Mouse (Mus musculus) gastrocnemius, postnatal 14 days (tissue): Measurements from ENCODE around the gene Sphkap. TPM values are rescaled to one million over a fixed set of nuclear protein-coding genes. Genes with fewer than 3 reads are reported as not detected.

Experiments used
- DNase-seq: peaks from one replicate; pipeline ENCODE4 v3.0.0; 2021; ENCODE audit warnings: mixed read lengths
- intact Hi-C: fragments of 180-260 bp; cut with DNase I; formaldehyde crosslinking; loops from one replicate; pipeline ENCODE4 v1.15.1; 2025; ENCODE audit warnings: low total_unique reads
- long read RNA-seq, 2 experiments: library from polyadenylated mRNA; stranded (forward); transcript quantifications; one replicate each; pipeline ENCODE4 v2.0.0; 2021
- total RNA-seq, 2 experiments: library from RNA; stranded (reverse); gene quantifications; 2 replicates each; pipeline ENCODE4 v1.2.3; 2021

Gene Sphkap
- total RNA-seq = under 1 TPM; 0.27 to 0.76 TPM
- long read RNA-seq, experiment 1 = 0 reads
- long read RNA-seq, experiment 2, partial matches to known transcripts = 1 of 1 reads
- long read RNA-seq, experiment 2, other reads (novel, unspliced or antisense) = 0 of 1 reads

DNA sequence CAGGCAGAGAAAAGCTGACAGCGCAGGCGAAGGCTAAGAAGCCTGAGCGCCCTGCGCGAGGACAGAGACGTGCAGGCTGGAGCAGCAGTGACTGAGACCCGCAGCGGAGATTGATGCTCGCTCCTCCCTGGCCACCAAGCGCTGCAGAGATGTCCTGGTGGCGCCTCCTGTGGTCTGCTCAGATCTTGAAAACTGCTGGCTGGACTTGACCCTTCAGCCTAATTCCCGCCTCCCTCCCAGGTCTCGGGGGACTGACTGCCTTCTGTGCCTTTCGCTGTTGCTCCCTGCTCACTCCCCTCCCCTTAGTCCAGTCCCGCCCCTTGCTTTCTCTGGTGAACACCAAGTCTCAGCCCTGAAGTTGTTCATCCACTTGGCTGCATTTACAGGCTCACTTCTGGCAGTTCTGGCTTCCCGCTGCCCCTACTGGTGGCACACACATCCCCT lies at the start of gene Sphkap:
TSS of gene Sphkap (minus strand) at position 180 of the 444 bp plus-strand sequence.
- peak; percentile 54 for DNase-seq
- intact Hi-C loops = no loop called here

DNA sequence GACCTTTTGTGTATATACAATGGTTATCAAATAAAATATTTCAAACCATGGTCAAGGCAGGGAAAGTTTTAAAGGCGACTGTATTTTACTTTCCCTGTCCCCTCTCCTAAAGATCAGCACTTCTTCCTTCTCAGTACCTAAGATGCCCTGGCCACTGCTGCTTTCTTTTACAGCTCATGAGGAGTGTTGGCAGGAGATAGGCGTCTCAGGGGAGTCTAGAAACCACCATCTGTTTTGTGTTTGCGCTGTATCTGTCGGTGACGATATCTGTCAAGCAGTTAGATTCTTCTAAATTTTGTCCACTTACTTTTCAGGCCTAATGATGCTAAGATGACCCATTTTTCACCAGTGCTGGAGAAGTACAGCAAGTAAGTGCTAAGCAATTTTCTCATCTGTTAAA lies 43.3 kb upstream of the Sphkap start:
- intact Hi-C loops = no loop called here
- peak; percentile 15 for DNase-seq

DNA sequence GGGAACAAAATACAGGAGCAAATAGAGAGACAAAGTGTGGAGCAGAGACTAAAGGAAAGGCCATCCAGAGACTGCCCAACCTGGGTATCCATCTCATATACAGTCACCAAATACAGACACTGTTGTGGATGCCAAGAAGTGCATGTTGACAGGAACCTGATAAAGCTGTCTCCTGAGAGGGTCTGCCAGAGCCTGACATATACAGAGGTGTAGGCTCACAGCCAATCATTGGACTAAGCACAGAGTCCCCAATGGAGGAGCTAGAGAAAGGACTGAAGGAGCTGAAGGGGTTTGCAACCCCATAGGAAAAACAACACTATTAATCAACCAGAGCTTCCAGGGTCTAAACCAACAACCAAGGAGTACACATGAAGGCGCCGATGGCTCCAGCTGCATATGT lies 32.4 kb upstream of the Sphkap start:
- DNase-seq = no peak
- intact Hi-C loops = no loop called here

GRCm38 (mm10) chr1:83433932-83434331 lies 25.9 kb upstream of the Sphkap start:
- no peak for DNase-seq
- intact Hi-C loops = no loop called here

DNA sequence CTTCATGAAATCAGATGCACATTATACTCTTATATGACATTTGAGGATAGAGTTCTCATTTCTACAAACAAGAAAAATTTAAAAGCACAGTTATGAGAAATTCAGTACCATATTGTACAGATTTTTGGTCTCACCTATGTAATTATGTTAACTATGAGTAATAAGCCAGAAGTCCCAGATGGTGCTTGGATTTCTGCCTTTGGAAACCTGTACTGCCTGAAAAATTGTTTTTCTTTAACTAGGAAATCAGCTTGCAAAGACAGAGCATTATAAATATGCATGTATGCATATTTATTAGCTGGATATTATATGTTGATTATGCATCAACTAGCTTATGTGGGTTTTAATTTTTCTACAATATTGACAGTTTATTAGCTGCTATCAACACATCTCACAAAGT lies 21.9 kb upstream of the Sphkap start:
- intact Hi-C loops = no loop called here

DNA sequence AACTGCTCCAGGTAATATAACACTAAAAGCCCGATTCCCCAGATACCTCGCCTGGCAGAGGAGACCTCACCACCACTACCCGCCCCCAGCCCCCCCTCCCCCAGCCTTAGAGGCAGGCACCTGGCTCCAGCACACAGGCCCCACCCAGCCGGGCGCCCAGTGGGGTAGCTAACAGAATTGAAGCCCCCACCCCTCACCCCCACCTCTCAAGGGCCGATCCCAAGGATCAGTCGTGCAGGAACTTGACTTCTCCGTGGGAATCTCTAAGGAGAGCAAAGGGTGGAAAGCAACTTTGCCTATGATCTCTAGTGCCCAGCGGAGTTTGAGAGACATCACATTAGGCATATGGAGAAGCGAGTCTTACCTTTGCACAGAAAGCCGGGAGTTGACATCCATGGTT lies 384 bp downstream of the Sphkap start:
- no peak for DNase-seq
- intact Hi-C loops = no loop called here

More for the DNA sequence above, 21.9 kb upstream of the Sphkap start:
- DNase-seq = no peak

DNA sequence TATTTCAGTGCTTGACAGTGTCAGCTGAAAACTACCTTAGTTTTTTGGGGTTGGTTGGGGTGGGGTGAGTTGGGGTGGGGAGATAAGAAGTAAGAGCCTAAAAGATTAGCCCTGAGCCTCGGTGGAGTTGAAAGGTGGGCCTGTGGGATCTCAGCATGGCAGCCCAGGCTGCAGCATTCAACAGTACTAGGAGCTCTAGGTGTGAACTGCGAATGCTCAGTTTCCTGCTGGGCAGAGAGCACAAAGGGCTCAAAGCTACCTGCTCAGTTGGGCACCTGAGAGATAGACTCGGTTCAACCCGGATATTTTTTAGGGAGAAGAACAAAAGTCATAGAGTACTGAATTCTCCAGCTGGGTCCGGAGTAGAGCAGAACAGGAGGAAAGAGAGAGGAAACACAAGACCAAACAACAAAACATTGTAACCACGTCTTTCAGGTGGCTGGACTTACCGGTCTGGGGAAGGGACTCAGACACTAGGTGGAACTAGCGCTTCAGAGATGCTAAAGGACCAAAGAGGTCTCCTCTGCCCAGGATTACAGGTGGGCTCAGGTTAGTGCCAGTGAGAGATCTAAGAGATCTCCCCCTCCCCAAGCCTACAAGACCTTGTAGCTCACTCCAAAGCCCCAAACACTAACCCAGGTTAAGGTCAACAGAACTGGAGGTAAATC lies 984 bp downstream of the Sphkap start:
- DNase-seq = no peak
- intact Hi-C loops = no loop called here

- intact Hi-C loops = no loop called here
- DNase-seq = no peak
Observed at GRCm38 (mm10) chr1:83401079-83401478, 6.9 kb downstream of the Sphkap start.

GRCm38 (mm10) chr1:83396284-83396683 lies 11.7 kb downstream of the Sphkap start:
- intact Hi-C loops = no loop called here
- no peak for DNase-seq

DNA sequence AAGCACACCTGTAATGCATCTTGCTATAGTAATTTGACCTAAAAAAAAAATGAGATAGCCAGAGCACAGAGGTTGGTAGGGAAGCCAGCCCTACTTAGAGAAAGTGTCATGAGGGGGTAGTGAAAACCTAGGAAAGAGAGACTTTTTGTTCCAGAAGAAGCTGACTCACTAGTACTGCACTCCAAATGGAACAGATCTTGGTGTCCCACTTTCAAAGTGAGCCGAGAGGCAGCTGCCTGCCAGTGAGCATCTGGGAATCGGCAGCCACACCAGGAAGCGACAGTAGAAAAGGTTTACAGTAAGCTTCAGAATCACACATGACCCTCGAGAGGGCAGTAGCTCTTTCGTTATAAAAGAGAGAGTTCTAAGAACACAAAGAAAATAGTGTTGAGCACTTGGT lies 12.4 kb downstream of the Sphkap start:
- intact Hi-C loops = no loop called here
- DNase-seq = peak; percentile 4

- intact Hi-C loops = no loop called here
- no peak for DNase-seq
Observed at GRCm38 (mm10) chr1:83389419-83389818, 18.6 kb downstream of the Sphkap start.

GRCm38 (mm10) chr1:83377404-83377803 lies 30.6 kb downstream of the Sphkap start:
- intact Hi-C loops = no loop called here
- DNase-seq = no peak

GRCm38 (mm10) chr1:83366456-83366855 lies 41.5 kb downstream of the Sphkap start:
- no peak for DNase-seq

GRCm38 (mm10) chr1:83362168-83362567 lies 45.8 kb downstream of the Sphkap start:
- no peak for DNase-seq
- intact Hi-C loops = no loop called here

More at GRCm38 (mm10) chr1:83366456-83366855, 41.5 kb downstream of the Sphkap start:
- intact Hi-C loops = no loop called here

- no peak for DNase-seq
- intact Hi-C loops = no loop called here
Observed at GRCm38 (mm10) chr1:83346453-83346852, 61.5 kb downstream of the Sphkap start.

GRCm38 (mm10) chr1:83345572-83345971 lies 62.4 kb downstream of the Sphkap start:
- no peak for DNase-seq
- intact Hi-C loops = no loop called here

DNA sequence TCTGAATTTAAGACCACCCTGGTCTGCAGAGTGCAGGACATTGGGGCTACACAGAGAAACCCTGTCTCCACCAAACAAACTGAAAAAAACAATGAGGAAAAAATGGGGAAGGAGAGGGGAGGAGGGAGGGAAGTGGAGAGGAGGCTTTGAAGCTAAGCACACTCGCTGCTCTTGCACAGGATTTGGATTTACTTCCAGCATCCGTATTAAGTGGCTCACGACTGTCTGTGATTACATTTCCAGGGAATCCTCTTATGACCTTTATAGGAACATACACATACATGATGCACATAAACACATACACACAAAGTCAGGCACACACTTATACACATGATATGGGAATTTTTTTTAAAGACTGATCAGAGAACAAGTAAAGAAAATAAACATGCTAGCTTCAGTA lies 62.9 kb downstream of the Sphkap start:
- intact Hi-C loops = no loop called here
- no peak for DNase-seq

GRCm38 (mm10) chr1:83342726-83343250 lies 65.2 kb downstream of the Sphkap start:
- intact Hi-C loops = no loop called here
- no peak for DNase-seq

DNA sequence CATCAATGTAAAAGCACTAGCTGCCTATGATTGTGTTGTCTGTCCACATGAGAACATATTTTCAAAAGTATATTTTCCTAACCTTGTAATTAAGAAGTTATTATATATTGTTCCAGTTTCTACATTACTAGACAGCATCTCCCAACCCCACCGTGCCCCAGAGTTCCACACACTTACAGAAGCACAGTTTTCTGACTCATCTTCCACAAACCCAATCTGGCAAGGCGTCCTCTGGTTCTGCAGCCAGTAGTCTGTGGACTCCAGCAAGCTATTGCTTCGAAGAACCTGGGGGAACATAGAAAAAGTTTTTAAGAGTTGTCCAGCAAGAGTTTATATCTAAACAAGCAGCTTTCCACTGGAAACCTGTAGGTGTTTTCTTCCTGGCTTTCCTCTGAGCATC lies 68.6 kb downstream of the Sphkap start:
- no peak for DNase-seq
- intact Hi-C loops = no loop called here

- intact Hi-C loops = no loop called here
- no peak for DNase-seq
Observed at GRCm38 (mm10) chr1:83316917-83317316, 91.1 kb downstream of the Sphkap start.

DNA sequence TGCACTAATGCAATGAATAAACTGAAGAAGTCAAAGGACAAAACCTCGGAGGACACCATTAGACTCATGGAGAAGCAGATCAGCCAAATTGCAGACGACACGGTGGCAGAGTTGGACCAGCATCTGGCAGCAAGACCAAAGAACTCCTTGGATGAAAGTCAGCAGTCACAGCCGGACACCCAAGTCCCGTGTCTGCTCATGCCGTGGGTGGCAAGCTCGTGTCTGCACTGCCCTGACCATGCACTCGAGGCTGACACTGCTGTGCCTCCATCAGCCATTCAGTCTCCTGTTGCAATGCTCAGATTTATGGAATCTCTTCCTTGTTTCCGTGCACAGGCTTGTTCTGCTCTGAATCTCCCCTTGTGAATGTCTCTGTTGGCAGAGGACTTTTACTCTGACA lies 92.9 kb downstream of the Sphkap start:
- DNase-seq = no peak
- intact Hi-C loops = no loop called here
